In the genomic region with DNA sequence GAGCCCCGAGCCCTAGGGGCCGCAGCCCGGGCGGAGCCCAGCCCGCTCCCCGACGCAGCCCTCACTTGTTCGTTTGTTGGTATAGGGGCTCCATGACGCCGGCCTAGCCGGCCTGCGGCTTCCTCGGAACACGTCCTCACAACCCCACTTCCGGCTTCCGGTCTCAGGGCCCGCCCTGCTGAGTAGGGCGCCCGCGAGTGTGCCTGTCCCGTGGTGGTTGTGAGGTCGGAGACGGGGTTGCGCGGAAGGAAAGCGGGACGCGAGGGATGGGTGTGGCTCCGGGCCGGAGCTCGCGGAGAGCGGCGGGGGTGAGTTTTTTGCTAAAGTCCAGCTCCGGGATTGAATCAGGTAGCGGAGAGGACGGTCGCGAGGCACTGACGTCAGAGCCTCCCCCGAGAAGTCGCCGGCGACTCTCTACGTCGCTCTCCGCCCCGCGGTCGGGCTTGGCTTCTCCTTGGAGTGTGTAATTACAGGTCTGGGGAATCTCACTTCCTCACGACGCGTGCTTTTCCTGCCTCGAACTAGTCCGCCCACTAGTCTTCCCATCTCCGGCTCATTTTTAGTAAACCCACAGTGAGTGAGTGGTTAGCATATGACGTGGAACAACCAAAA, we compare ENCODE assay signal across 8 mouse cellular contexts. TPM values are rescaled to one million over a fixed set of nuclear protein-coding genes. Genes with fewer than 3 reads are reported as not detected.
DNase-seq lines count a peak whose midpoint lies in the region; ATAC-seq and TF ChIP-seq lines count a peak whose summit lies in the region.

A gene (minus strand): TSS at position 334 of the 612 bp plus-strand sequence.

- no peaks in the 10 kb centered on the region for H3K9me3 ChIP-seq in embryonic facial prominence, embryonic 15.5 days (replicated peaks)
- no peaks in the 10 kb centered on the region for H3K9me3 ChIP-seq in kidney, embryonic 14.5 days (ENCODE audit: control insufficient read depth, low read length)
- no peaks in the 10 kb centered on the region for H3K9me3 ChIP-seq in limb, embryonic 15.5 days

- under 1% methylated on average over 57 of the region's 57 CpGs for WGBS in bone marrow, adult 2 months
- under 1% methylated on average over 57 of the region's 57 CpGs for WGBS in embryonic facial prominence, embryonic 15.5 days
- under 1% methylated on average over 52 of the region's 57 CpGs for WGBS in kidney, embryonic 14.5 days
- WGBS in limb, embryonic 15.5 days = under 1% methylated on average over 57 of the region's 57 CpGs

- H3K27ac ChIP-seq in bone marrow, adult 2 months (ENCODE audit: control insufficient read depth, insufficient read depth, low read depth, low read length, poor library complexity) = peak within 1 kb of the TSS; percentile 99
- peak within 1 kb of the TSS; percentile 99 for H3K27ac ChIP-seq in embryonic facial prominence, embryonic 15.5 days (replicated peaks)
- peak within 1 kb of the TSS; percentile 90 for H3K27ac ChIP-seq in kidney, embryonic 14.5 days (ENCODE audit: low read depth, low read length)
- H3K27ac ChIP-seq in limb, embryonic 15.5 days = peak within 1 kb of the TSS; percentile 99

- peak within 1 kb of the TSS; percentile 93 for H3K4me3 ChIP-seq in bone marrow, adult 2 months (replicated peaks; ENCODE audit: control insufficient read depth, low read depth, low read length)
- H3K4me3 ChIP-seq in embryonic facial prominence, embryonic 15.5 days (replicated peaks) = peak within 1 kb of the TSS; percentile 76
- H3K4me3 ChIP-seq in kidney, embryonic 14.5 days (ENCODE audit: low read length) = peak within 1 kb of the TSS; percentile 95
- H3K4me3 ChIP-seq in limb, embryonic 15.5 days = peak within 1 kb of the TSS; percentile 93

- H3K9ac ChIP-seq in embryonic facial prominence, embryonic 15.5 days = peak within 1 kb of the TSS; percentile 84
- peak within 1 kb of the TSS; percentile 90 for H3K9ac ChIP-seq in kidney, embryonic 14.5 days (ENCODE audit: low read depth, low read length)
- H3K9ac ChIP-seq in limb, embryonic 15.5 days = peak within 1 kb of the TSS; percentile 83

- no peaks in the 10 kb centered on the region for H3K36me3 ChIP-seq in embryonic facial prominence, embryonic 15.5 days
- H3K36me3 ChIP-seq in kidney, embryonic 14.5 days (ENCODE audit: control insufficient read depth, insufficient read depth, low read length) = no peaks in the 10 kb centered on the region
- H3K36me3 ChIP-seq in limb, embryonic 15.5 days = 0 out of 2 replicates have a peak, but pooled peaks cover under 1% of the 10 kb centered on the region

- peaks cover 2% of the 10 kb centered on the region; the same call in 1 of the 2 replicates for H3K4me1 ChIP-seq in bone marrow, adult 2 months (ENCODE audit: control insufficient read depth, insufficient read depth, low read length)
- H3K4me1 ChIP-seq in embryonic facial prominence, embryonic 15.5 days = 0 out of 2 replicates have a peak, but pooled peaks cover 3% of the 10 kb centered on the region
- 0 out of 2 replicates have a peak, but pooled peaks cover 5% of the 10 kb centered on the region for H3K4me1 ChIP-seq in kidney, embryonic 14.5 days (ENCODE audit: control insufficient read depth, insufficient read depth, low read length)
- H3K4me1 ChIP-seq in limb, embryonic 15.5 days = peaks cover 4% of the 10 kb centered on the region; the same call in 1 of the 2 replicates

- DNase-seq in 416B (ENCODE audit: low read depth) = peak; percentile 96
- peak; percentile 93 to 95 for DNase-seq in heart, adult 9 months (ENCODE audit: low spot score in 2 of 2)
- peak; percentile 79 to 90 for DNase-seq in monocyte, adult 2 months (ENCODE audit: low read depth in 1 of 2, low spot score in 2 of 2)
- DNase-seq in spleen, postnatal 36 days (ENCODE audit: low spot score in 2 of 2) = peak; percentile 88 to 89

- TF ChIP-seq CTCF in bone marrow, adult 2 months (IDR thresholded peaks at IDR 0.05; ENCODE audit: control insufficient read depth, insufficient read depth, low read length) = no peak

- peak within 1 kb of the TSS; percentile 55 for H3K4me2 ChIP-seq in embryonic facial prominence, embryonic 15.5 days (replicated peaks)
- H3K4me2 ChIP-seq in kidney, embryonic 14.5 days (replicated peaks; ENCODE audit: low read depth, low read length) = peak within 1 kb of the TSS; percentile 54
- H3K4me2 ChIP-seq in limb, embryonic 15.5 days = peak within 1 kb of the TSS; percentile 50

- TF ChIP-seq POLR2A in bone marrow, adult 2 months (IDR thresholded peaks at IDR 0.05; ENCODE audit: borderline replicate concordance, control insufficient read depth, low read depth, low read length) = peak; percentile 60; the same call in 1 of the 2 replicates

- peak; percentile 94 for ATAC-seq in embryonic facial prominence, embryonic 15.5 days (ENCODE audit: insufficient number of reproducible peaks, low FRiP score, low TSS enrichment, low read depth)
- ATAC-seq in kidney, embryonic 14.5 days (ENCODE audit: low FRiP score, low TSS enrichment) = peak; percentile 97
- peak; percentile 89 for ATAC-seq in limb, embryonic 15.5 days (ENCODE audit: insufficient number of reproducible peaks, low FRiP score, low TSS enrichment, low read depth)

- no peaks in the 10 kb centered on the region for H3K27me3 ChIP-seq in embryonic facial prominence, embryonic 15.5 days
- no peaks in the 10 kb centered on the region for H3K27me3 ChIP-seq in kidney, embryonic 14.5 days (ENCODE audit: control insufficient read depth, insufficient read depth, low read length)
- no peaks in the 10 kb centered on the region for H3K27me3 ChIP-seq in limb, embryonic 15.5 days

RNA-seq across cellular contexts. Expression of the gene that starts here (rescaled TPM):
- 17.2 and 21.0 TPM in 2 replicates for polyA plus RNA-seq in bone marrow, adult 2 months (2011; ENCODE audit: insufficient read depth, insufficient read length, low replicate concordance, missing spikeins)
- 92.5 and 93.5 TPM in 2 replicates for polyA plus RNA-seq in embryonic facial prominence, embryonic 15.5 days (2015; fragmentation: Nextera tagmentation; extraction: Ambion mirVana)
- 46.7 and 82.7 TPM in 2 replicates for polyA plus RNA-seq in kidney, embryonic 14.5 days (2014; fragmentation: Nextera tagmentation; extraction: Ambion mirVana)
- polyA plus RNA-seq in limb, embryonic 15.5 days (2015; fragmentation: Nextera tagmentation; extraction: Ambion mirVana) = 101 and 103 TPM in 2 replicates

Comparison
In these comparisons a context has a peak if more than half of its experiments do, and no peak if none do; other contexts are left out.
1. Peak in every context shown above with its lines: DNase-seq, ATAC-seq, H3K4me3 ChIP-seq and H3K27ac ChIP-seq.